Mouse (Mus musculus) cerebellum, adult 2 months (tissue): ENCODE data around the gene Omd. TPM values are rescaled to one million over a fixed set of nuclear protein-coding genes. Genes with fewer than 3 reads are reported as not detected.

ENCODE experiments used
- DNase-seq, 2 experiments: peaks; one replicate each; pipeline ENCODE4 v3.0.0; 2021
- H3K27ac ChIP-seq: fragments of 200-500 bp; 2 replicates; pipeline ENCODE4 v1.5.1; 2012; ENCODE audit warnings: low read length, control low read depth, inconsistent platforms; ENCODE audit not compliant: insufficient read depth
- H3K27me3 ChIP-seq: fragments of 200-500 bp; 2 replicates; pipeline ENCODE4 v1.6.1; 2012; ENCODE audit warnings: inconsistent platforms, mild to moderate bottlenecking, low read length, moderate library complexity; ENCODE audit not compliant: control insufficient read depth, insufficient read depth
- H3K4me1 ChIP-seq: fragments of 200-500 bp; 2 replicates; pipeline ENCODE4 v1.6.1; 2011; ENCODE audit warnings: low read length; ENCODE audit not compliant: control insufficient read depth, insufficient read depth
- H3K4me3 ChIP-seq: fragments of 200-500 bp; replicated peaks from 2 replicates; pipeline ENCODE3; 2011; ENCODE audit warnings: mild to moderate bottlenecking, low read depth, low read length, control low read depth; ENCODE audit not compliant: insufficient read depth
- CTCF ChIP-seq: fragments of 200-500 bp; IDR thresholded peaks from 2 replicates; pipeline ENCODE4 v1.5.1; 2011; ENCODE audit warnings: low read depth, mild to moderate bottlenecking, control low read depth, low read length, moderate library complexity, borderline replicate concordance; ENCODE audit not compliant: insufficient read depth
- POLR2A ChIP-seq: fragments of 200-500 bp; IDR thresholded peaks from 2 replicates; pipeline ENCODE4 v1.6.1; 2011; ENCODE audit warnings: low read length, control low read depth, borderline replicate concordance; ENCODE audit not compliant: insufficient read depth
- WGBS: fragments of 180-500 bp; shearing (Covaris S2); methylation state at CpG from one replicate; pipeline ENCODE4 v1.1.7; 2018; 5-methylcytosine and 5-hydroxymethylcytosine counted together
- polyA plus RNA-seq: library from polyadenylated mRNA; depleted of rRNA; stranded (reverse); fragments of >200 nt; gene quantifications from 2 replicates; pipeline ENCODE4 v1.2.3, GENCODE M21; 2012; rRNA removed

Gene Omd
- polyA plus RNA-seq, 1 experiment = 0.41 TPM

DNA sequence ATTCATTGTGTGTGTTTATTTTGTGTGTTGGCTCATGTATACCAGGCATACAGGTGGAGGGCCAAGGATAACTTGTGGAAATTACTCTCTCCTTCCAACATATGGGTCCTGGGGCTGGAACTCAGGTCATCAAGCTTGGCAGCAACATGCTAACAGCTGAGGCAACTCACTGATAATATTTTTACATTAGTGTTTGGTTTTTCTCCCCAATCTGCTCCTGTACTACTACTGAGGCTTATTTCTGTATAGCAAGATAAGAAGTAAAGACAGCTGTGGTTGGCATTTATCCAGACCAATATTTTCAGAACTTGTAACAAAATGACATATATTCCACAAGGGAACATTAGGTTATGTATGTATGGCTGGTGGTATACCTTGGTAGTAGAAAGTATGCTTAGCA, 36.1 kb downstream of the Omd start:
- Histone ChIP-seq H3K4me1 (no peaks in the 10 kb centered on the region), H3K27ac (no peak overlapping the region), H3K27me3 (no peaks in the 10 kb centered on the region), H3K4me3 (no peak overlapping the region)
- DNase-seq = no peak
- no peak for TF ChIP-seq CTCF
- TF ChIP-seq POLR2A = no peak

- H3K4me1 ChIP-seq = no peaks in the 10 kb centered on the region
- H3K4me3 ChIP-seq = no peak overlapping the region
- TF ChIP-seq POLR2A = no peak
- TF ChIP-seq CTCF = no peak
- no peak overlapping the region for H3K27ac ChIP-seq
- no peak for DNase-seq
- WGBS = 74% methylated on average over 1 of the region's 1 CpGs
- H3K27me3 ChIP-seq = no peaks in the 10 kb centered on the region
These were observed 41.0 kb downstream of the Omd start for GRCm38 (mm10) chr13:49623216-49623615.

DNA sequence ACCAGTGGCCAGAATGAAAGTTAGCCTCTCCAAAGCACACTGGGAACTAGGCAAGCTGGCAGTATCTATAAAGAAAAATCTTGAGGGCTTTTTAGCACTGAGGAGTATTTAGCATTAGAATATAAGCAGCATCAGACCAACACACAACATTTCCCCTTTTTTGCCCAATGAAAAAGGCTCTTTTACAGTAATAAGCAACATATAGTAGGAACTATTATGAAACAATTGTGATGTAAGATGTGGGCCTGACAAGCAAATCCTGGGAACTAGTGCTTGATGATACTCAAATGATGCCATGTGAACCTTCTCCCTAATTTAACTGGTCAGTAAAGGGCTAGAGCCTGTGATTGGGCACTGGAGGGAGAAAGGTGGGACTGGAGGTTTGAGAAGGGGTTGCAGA, 45.9 kb downstream of the Omd start:
- Histone ChIP-seq H3K4me3 (no peak overlapping the region), H3K27ac (no peak overlapping the region), H3K27me3 (no peaks in the 10 kb centered on the region), H3K4me1 (no peaks in the 10 kb centered on the region)
- DNase-seq = no peak
- TF ChIP-seq POLR2A (no peak), CTCF (no peak)

GRCm38 (mm10) chr13:49629076-49629475, 46.8 kb downstream of the Omd start:
- Histone ChIP-seq H3K4me1 (no peaks in the 10 kb centered on the region), H3K27ac (no peak overlapping the region), H3K4me3 (no peak overlapping the region), H3K27me3 (no peaks in the 10 kb centered on the region)
- DNase-seq = no peak
- WGBS = 85% methylated on average over 2 of the region's 2 CpGs
- no peak for TF ChIP-seq POLR2A
- no peak for TF ChIP-seq CTCF

DNA sequence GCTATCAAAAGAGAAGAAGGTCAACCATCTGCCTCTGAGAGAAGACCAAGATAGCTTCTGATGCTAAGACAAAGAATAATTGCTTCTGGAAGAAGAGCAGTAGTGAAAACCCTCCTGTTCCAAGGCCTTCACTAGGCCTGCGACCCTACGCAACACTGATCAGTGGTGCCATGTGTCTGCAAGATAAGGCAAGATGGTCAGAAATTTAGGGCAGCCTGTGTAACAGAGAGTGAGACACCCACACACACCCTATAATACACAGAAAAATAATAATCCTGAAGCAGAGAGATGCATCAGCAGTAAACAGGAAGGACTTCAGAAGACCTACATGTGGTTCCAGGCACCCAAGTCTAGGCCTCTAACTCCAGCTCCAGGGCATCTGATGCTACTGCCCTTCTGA, 57.7 kb downstream of the Omd start:
- Histone ChIP-seq H3K27ac (no peak overlapping the region), H3K27me3 (no peaks in the 10 kb centered on the region), H3K4me1 (no peaks in the 10 kb centered on the region), H3K4me3 (no peak overlapping the region)
- no peak for DNase-seq
- WGBS = 94% methylated on average over 2 of the region's 2 CpGs
- no peak for TF ChIP-seq CTCF
- TF ChIP-seq POLR2A = no peak

Other genes with a start within 250 kb of the Omd start
- 50.6 and 50.7 TPM in 2 replicates for gene Bicd2, start 240.9 kb upstream of the Omd start, polyA plus RNA-seq
- gene Ippk, start 161.2 kb upstream of the Omd start, polyA plus RNA-seq = 11.3 and 12.8 TPM in 2 replicates
- 0.39 and 0.40 TPM in 2 replicates for gene Tes3-ps, start 89.1 kb upstream of the Omd start, polyA plus RNA-seq
- 4.3 and 5.1 TPM in 2 replicates for gene Ecm2, start 77.7 kb upstream of the Omd start, polyA plus RNA-seq
- gene Aspn, start 38.0 kb upstream of the Omd start, polyA plus RNA-seq = 0.92 and 1.1 TPM in 2 replicates
- 2.2 and 4.6 TPM in 2 replicates for gene Ogn, start 25.6 kb downstream of the Omd start, polyA plus RNA-seq
- 0.98 and 1.2 TPM in 2 replicates for gene Cenpp, start 70.3 kb downstream of the Omd start, polyA plus RNA-seq
- gene Nol8, start 70.6 kb downstream of the Omd start, polyA plus RNA-seq = 10.1 and 10.7 TPM in 2 replicates
- gene Iars, start 99.6 kb downstream of the Omd start, polyA plus RNA-seq = 45.5 and 46.4 TPM in 2 replicates
- gene Gm30302, start 216.5 kb downstream of the Omd start, polyA plus RNA-seq = not detected in 2 replicates